Comparison of ENCODE assay signal across 16 mouse cellular contexts in the genomic region with DNA sequence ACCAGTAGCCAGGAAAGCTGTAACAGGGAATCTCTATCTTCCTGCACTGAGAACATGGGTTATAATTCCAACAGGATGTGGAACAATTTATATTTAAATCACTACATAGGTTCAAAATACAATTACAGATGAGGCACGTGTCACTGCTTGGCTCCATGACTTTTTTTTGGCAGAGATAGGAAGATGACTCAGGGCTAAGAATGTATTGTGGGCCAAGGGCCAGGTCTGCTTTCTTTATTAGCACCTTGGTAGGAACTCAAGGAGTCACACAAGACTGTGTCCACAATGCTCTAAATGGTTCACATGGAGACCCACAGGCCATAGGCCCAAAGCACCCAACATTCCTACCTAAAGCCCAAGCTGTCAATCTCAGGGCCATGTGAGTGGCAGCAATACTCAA.
"Had no signal": no experiment of that assay in that cellular context is flagged by ENCODE, and none has a peak within 500 bp of the region (broad histone marks: within the 10 kb centered on the region; RNA-seq: fewer than 3 reads in every experiment).

No protein-coding gene starts in this region.

- H3K4me3 ChIP-seq: kidney, embryonic 15.5 days; limb, embryonic 12.5 days; limb, embryonic 15.5 days; liver, embryonic 12.5 days; liver, embryonic 15.5 days; midbrain, embryonic 12.5 days; midbrain, embryonic 15.5 days had no signal

- ATAC-seq: liver, embryonic 12.5 days; midbrain, embryonic 15.5 days had no signal

- H3K27ac ChIP-seq: kidney, embryonic 15.5 days; limb, embryonic 12.5 days; limb, embryonic 15.5 days; liver, embryonic 12.5 days; liver, embryonic 15.5 days; macrophage; midbrain, embryonic 12.5 days; midbrain, embryonic 15.5 days had no signal

- H3K4me2 ChIP-seq: kidney, embryonic 15.5 days; limb, embryonic 12.5 days; limb, embryonic 15.5 days; liver, embryonic 12.5 days; liver, embryonic 15.5 days; midbrain, embryonic 12.5 days; midbrain, embryonic 15.5 days had no signal

- H3K27me3 ChIP-seq: kidney, embryonic 15.5 days; limb, embryonic 12.5 days; limb, embryonic 15.5 days; liver, embryonic 12.5 days; liver, embryonic 15.5 days; midbrain, embryonic 12.5 days; midbrain, embryonic 15.5 days had no signal

- H3K9ac ChIP-seq: kidney, embryonic 15.5 days; limb, embryonic 12.5 days; limb, embryonic 15.5 days; liver, embryonic 12.5 days; liver, embryonic 15.5 days; midbrain, embryonic 12.5 days; midbrain, embryonic 15.5 days had no signal

- H3K9me3 ChIP-seq: kidney, embryonic 15.5 days; limb, embryonic 12.5 days; limb, embryonic 15.5 days; liver, embryonic 12.5 days; liver, embryonic 15.5 days; midbrain, embryonic 12.5 days; midbrain, embryonic 15.5 days had no signal

- DNase-seq: kidney, adult 8-10 months; kidney, postnatal 10 days; kidney, postnatal 36 days; left cerebral cortex, postnatal 4 days; lung, adult 18-20 months; thymus, adult 18-20 months; thymus, postnatal 14 days; thymus, postnatal 4 days had no signal

- H3K36me3 ChIP-seq: kidney, embryonic 15.5 days; limb, embryonic 12.5 days; limb, embryonic 15.5 days; liver, embryonic 12.5 days; liver, embryonic 15.5 days; midbrain, embryonic 12.5 days; midbrain, embryonic 15.5 days had no signal

- H3K4me1 ChIP-seq: kidney, embryonic 15.5 days; limb, embryonic 12.5 days; limb, embryonic 15.5 days; liver, embryonic 12.5 days; liver, embryonic 15.5 days; midbrain, embryonic 12.5 days; midbrain, embryonic 15.5 days had no signal
